Mouse (Mus musculus) NIH3T3 (cell line): ENCODE results near the gene Tcf20.
"Not testable (repeated sequence)": the region's sequence is repeated elsewhere in the genome, so short reads cannot be mapped to it uniquely, and the experiment has no call there.

ENCODE experiments used
- DNase-seq: peaks from one replicate; pipeline ENCODE4 v3.0.0-alpha.2; 2012; ENCODE audit warnings: low read depth

Tcf20 gene

GRCm38 (mm10) chr15:82806969-82807763 is 180.5 kb downstream of the Tcf20 start:
- no peak for DNase-seq

DNA sequence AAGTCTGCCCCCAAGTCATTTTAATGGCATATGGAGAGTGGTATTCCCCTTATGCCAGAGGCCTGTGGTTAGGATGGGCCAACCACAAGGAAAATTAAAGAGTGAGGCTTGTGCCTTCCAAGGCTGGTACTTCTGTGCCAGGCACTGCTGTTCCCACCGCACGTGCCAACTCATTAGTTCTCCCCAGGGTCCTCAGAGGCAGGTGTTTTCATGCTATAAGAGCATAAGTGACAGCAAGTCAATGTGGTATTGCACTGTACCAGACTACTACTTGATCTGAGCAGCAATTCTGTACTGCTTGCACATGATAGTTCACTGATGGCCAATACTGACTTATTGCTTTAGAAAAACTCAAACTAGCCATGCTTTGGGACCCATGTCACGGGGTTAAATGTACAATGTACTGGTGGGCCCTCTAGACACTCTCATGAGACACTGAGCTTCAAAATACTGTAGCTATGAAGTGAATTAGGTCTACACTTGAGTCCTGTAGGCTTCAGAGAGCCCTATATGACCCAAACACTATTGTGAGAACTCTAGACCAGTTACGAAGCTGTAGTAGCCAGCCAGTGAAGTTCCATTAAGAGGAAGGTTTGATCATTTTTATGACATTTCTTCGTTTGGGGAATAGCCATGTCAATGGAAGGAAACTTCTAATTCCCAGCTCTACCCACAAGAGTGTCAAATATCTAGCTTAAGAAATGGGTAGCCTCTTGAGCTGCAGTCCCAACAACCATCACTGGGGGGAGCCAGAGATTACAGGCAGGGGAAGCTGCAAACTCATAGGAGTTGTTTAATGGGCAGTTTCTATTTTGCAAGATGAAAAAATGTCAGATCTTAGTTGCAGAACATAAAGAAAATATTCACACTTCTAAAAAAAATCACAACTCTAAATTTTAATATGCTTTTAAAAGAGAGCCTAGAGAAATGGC is 182.7 kb downstream of the Tcf20 start:
- DNase-seq, result peak; percentile 91

GRCm38 (mm10) chr15:82795936-82796440 is 191.7 kb downstream of the Tcf20 start:
- DNase-seq, result no peak

DNA sequence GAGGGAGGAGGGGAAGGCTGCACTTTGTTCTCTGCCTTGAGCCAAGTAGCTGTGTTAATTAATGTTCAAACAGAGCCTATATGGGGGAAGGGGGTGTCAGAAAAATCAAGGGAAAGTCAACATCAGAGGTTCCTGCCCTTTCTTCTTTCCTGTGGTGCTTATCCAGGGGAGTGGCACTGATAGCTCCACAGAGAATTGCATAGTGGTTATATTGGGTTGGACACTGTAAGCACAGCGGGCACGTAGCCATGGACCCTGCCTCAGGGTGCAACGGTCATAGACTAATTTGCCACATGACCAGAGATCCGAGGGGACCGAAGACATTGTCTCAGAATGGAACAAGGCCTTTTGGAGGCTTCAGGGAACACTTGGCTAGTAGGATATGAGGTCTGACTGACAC is 193.4 kb downstream of the Tcf20 start, which contains the start of gene Cyp2d26:
TSS of gene Cyp2d26 (minus strand) at position 18 of the 400 bp plus-strand sequence.
- no peak for DNase-seq

DNA sequence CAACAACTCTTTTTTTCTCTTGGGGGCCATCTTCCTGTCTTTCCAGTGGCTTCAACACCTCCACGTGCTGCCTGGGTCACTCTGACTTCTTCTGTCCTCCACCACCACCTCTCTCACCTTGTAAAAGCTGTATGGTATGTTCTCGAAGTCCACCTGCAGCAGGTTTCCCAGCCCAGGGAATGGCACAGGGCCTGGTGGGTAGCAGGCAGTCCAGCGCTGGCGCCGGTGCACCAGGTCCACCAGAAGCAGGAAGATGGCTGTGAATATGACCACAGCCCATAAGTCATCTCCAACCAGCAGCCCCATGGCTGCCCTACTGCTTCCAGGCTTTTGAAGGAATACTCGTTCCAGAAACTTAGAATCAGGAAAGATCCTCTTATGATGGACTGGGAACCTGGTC is 193.8 kb downstream of the Tcf20 start:
- DNase-seq, result no peak

DNA sequence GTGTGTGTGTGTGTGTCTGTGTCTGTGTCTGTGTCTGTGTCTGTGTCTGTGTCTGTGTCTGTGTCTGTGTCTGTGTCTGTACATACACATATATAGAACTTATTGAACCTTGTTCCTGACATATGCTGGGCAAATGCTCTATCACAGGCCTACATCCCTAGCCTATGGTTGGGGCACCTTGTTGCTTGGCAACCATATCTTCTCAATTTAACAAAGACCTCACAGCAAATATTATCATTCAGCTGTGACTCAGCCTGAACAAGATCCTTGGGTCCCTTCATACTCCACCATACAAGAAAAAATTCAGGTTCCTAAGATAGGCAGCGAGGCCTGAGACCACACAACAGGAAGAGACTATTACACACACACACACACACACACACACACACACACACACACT is 194.2 kb downstream of the Tcf20 start:
- no peak for DNase-seq

DNA sequence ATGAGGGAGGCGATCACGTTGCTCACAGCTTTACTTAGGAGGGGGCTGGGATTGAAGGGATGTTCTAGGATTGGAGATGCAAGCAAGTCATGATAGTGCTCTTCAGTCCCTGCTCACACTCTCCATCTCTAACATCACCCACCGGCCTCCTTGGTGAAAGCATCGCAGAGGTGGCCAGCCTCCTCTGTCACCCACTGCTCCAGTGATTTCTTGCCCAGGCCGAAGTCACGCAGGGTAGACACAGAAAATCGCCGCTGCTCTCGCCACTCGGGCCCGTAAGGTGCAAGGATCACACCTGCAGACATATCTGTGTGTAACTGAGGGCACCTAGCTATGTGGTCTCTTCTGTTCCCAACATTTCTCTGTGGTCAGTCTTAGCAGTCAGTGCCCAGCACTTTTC is 195.1 kb downstream of the Tcf20 start:
- DNase-seq, result no peak

DNA sequence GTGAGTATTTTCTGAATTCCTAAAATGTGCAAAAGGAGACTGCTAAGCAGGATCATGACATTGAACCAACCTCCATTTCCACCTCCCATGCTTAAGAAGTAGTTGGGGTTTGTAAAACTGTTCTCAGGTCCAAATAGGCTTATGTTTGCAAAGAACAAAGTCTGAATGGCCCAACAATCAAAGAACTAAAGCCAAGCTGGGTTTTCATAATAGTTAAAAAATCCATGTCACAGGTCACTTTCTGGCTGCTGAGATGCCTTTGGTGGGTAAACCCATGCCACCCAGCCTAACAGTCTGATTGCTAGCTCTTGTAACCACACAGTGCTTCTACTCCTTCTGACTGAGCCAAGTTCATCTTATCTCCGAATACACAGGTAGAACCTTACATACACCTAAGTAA is 203.1 kb downstream of the Tcf20 start:
- no peak for DNase-seq

DNA sequence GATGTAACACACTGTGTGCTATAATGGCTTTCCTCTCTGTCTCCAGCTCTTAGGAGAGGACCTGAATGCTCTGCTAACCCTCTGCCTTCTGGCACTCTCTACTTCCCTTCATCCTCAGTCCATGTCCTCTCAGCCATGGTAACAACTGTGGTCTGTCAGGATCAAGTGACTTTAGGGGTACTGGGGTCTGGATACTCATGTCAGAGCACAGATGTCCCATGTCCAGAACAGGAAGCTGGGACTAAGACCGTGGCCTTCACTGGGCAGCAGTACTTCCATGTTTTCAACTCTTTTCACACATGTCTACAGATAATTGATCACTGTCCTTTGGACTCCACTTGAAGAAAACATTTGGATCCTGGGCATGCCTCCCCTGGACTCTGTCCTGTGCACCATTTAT is 203.9 kb downstream of the Tcf20 start:
- no peak for DNase-seq

DNA sequence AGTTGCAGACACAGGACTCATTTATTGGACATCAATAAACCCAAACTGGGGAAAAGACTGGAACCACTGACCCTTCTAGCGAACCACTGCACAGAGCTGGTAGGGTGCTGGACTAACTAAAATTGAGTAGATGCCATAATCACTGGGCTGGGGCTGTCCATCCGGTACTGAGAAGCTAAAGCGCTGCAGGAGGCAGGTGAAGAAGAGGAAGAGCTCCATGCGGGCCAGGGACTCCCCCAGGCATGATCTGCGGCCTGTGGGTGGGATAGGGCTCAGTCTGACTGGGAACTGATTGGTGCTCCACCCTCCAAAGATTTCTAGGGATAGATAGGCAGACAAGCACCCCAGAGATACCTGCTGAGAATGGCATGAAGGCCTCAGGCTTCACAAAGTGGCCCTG is 209.8 kb downstream of the Tcf20 start:
- not testable (repeated sequence) for DNase-seq

DNA sequence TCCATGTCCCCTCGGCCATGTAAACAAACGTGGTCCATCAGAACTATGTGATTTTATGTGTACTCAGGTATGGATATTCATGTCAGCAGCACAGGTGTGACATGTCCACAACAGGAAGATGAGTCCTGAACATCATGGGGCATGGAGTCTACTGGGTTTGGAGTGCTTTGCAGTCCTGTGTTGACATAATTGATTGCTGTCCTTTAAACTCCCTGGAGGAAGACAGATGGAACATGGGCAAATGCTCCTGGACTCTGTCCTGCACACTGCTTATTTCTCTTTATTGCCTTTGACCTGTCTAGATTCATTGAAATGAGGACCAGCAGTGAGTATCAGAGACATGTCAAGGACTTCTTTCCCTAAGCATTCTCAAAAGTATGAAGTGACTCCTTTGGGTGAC is 221.7 kb downstream of the Tcf20 start:
- DNase-seq, result no peak

GRCm38 (mm10) chr15:82764881-82765280 is 222.8 kb downstream of the Tcf20 start:
- DNase-seq, result no peak

- DNase-seq, result no peak
These were observed 223.8 kb downstream of the Tcf20 start, which contains the start of gene Cyp2d40 for GRCm38 (mm10) chr15:82763631-82764420. Cyp2d40 (minus strand) TSS chr15:82764183.
